Mouse (Mus musculus): ENCODE results near the gene Nek7. TPM values are rescaled to one million over a fixed set of nuclear protein-coding genes. Genes with fewer than 3 reads are reported as not detected.

Gene Nek7
- polyA plus RNA-seq, 1 experiment from 2014 or later: 22.2 TPM

DNA sequence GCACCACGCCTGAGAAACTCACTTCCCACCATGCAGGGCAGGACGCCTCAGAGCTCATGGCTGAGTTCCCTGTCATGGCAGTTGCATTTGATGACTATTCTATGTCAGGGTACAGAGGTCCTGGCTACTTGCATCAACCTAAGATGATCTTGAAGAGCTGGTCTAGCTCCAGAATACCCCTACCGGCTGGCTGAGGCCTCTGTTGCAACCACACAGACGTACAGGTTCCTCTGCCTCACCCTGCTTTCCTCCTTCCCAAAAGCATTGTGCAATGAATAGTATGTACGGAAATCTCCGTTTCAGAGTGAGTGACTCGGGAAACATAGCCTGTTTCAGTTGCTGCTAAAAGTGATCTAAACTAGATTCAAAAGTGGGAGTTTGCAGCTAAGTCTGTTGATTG is 37.7 kb downstream of the Nek7 start:
- WGBS (ENCODE audit: insufficient replicate concordance): 58% methylated on average over 7 of the region's 7 CpGs
- DNase-seq: no peak
- Histone ChIP-seq H3K4me2 (ENCODE audit: low read depth, low read length) (no peak overlapping the region), H3K27ac (ENCODE audit: low read depth) (no peak overlapping the region), H3K4me3 (ENCODE audit: low read depth, low read length) (no peak overlapping the region), H3K36me3 (replicated peaks; ENCODE audit: insufficient read depth, low read length) (0 out of 2 replicates have a peak, but pooled peaks cover 4% of the 10 kb centered on the region), H3K9me3 (ENCODE audit: low read length) (no peaks in the 10 kb centered on the region), H3K4me1 (ENCODE audit: insufficient read depth) (peaks cover 6% of the 10 kb centered on the region), H3K27me3 (ENCODE audit: insufficient read depth, low read length) (no peaks in the 10 kb centered on the region), H3K9ac (replicated peaks) (no peak overlapping the region)
- no peak for ATAC-seq
- TF ChIP-seq EP300 (IDR thresholded peaks at IDR 0.05; ENCODE audit: low read depth) (no peak), CTCF (IDR thresholded peaks at IDR 0.05; ENCODE audit: low read depth) (no peak)

DNA sequence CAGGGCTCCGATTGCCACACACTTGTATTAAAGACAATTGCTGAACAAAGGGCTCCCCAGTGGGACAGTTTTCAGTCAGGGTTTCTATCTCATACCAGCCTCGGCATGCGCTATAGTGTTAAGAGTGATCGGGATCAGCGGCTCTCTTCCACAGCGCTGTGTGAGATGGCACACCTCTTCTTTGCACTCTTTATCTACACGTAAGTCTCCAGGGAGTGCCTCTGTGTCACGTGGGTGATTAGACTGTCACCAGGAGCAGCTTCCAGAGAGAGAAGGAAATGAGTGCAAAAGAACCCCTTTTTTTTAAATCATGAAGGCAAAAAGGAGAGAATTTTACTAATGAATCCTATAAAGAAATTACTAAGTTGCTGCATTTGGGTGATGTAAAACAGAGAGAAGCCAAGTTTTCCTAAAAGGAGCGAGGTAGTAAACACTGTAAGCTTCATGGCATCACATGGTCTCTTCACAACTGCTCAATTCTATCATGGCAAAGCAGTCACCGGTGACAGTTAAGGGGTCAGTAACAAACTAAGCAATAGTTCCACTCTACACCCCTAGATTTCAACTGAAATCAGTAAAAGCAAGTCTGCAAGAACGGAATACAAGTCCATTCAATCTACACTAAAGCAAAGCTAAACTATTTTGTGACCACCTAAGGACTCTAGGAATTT is 40.0 kb downstream of the Nek7 start:
- peak; percentile 75 for ATAC-seq
- no peak for TF ChIP-seq CTCF (IDR thresholded peaks at IDR 0.05; ENCODE audit: low read depth)
- no peak overlapping the region for H3K27ac ChIP-seq (ENCODE audit: low read depth)

DNA sequence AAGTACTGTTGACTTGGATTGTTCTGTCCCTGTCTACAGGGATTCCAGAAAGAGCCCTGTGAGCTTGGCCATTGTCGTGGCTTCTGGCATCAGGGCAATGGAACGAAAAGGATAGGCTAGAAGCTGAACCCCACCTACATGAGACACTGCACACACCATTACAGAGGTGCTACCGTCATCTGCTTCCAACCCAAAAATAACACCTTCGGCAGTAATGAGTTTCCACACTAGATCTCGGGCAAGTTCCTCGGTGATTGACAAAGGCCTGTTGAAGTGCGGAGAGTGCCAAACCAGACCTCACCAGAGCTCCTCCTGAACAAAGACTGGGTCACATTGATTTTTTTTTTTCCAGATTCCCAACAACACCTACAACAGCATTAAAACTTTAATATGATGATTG is 40.7 kb downstream of the Nek7 start:
- DNase-seq (no peak), ATAC-seq (no peak)
- no peaks in the 10 kb centered on the region for H3K27me3 ChIP-seq (ENCODE audit: insufficient read depth, low read length)
- H3K9ac ChIP-seq (replicated peaks): no peak overlapping the region
- peaks cover 6% of the 10 kb centered on the region for H3K4me1 ChIP-seq (ENCODE audit: insufficient read depth)
- no peak overlapping the region for H3K4me3 ChIP-seq (ENCODE audit: low read depth, low read length)
- TF ChIP-seq EP300 (IDR thresholded peaks at IDR 0.05; ENCODE audit: low read depth): no peak
- no peak for TF ChIP-seq CTCF (IDR thresholded peaks at IDR 0.05; ENCODE audit: low read depth)
- no peaks in the 10 kb centered on the region for H3K9me3 ChIP-seq (ENCODE audit: low read length)
- 0 out of 2 replicates have a peak, but pooled peaks cover 4% of the 10 kb centered on the region for H3K36me3 ChIP-seq (replicated peaks; ENCODE audit: insufficient read depth, low read length)
- WGBS (ENCODE audit: insufficient replicate concordance): 89% methylated on average over 7 of the region's 7 CpGs
- no peak overlapping the region for H3K4me2 ChIP-seq (ENCODE audit: low read depth, low read length)
- no peak overlapping the region for H3K27ac ChIP-seq (ENCODE audit: low read depth)

More for the DNA sequence above, 40.0 kb downstream of the Nek7 start:
- no peaks in the 10 kb centered on the region for H3K27me3 ChIP-seq (ENCODE audit: insufficient read depth, low read length)
- H3K9me3 ChIP-seq (ENCODE audit: low read length): no peaks in the 10 kb centered on the region
- H3K4me2 ChIP-seq (ENCODE audit: low read depth, low read length): no peak overlapping the region
- peaks cover 6% of the 10 kb centered on the region for H3K4me1 ChIP-seq (ENCODE audit: insufficient read depth)
- no peak for DNase-seq
- 0 out of 2 replicates have a peak, but pooled peaks cover 4% of the 10 kb centered on the region for H3K36me3 ChIP-seq (replicated peaks; ENCODE audit: insufficient read depth, low read length)
- no peak overlapping the region for H3K4me3 ChIP-seq (ENCODE audit: low read depth, low read length)
- WGBS (ENCODE audit: insufficient replicate concordance): 60% methylated on average over 11 of the region's 11 CpGs
- H3K9ac ChIP-seq (replicated peaks): no peak overlapping the region

DNA sequence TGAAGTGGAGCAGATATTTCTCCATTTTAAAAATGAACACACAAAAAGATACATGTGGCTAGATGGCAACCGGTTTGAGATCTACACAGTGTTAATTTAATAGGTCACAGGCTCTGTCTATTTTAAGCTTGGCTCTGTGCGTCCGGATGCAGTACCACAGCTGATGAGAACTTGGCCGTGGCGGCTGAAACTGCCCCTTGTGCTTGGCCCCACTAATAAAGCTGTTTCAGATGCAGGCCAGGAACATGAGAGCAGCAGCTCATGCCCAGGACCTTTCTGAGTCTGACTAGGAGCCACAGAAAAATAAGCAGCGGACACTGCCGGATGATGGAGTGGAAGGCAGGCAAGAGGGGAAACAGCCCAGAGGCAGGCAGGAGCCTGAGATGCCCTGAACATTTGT is 43.1 kb downstream of the Nek7 start:
- peaks cover 7% of the 10 kb centered on the region for H3K4me1 ChIP-seq (ENCODE audit: insufficient read depth)
- TF ChIP-seq EP300 (IDR thresholded peaks at IDR 0.05; ENCODE audit: low read depth): no peak
- no peak for TF ChIP-seq CTCF (IDR thresholded peaks at IDR 0.05; ENCODE audit: low read depth)
- no peak overlapping the region for H3K27ac ChIP-seq (ENCODE audit: low read depth)
- no peak overlapping the region for H3K9ac ChIP-seq (replicated peaks)
- no peak overlapping the region for H3K4me3 ChIP-seq (ENCODE audit: low read depth, low read length)
- 79% methylated on average over 7 of the region's 7 CpGs for WGBS (ENCODE audit: insufficient replicate concordance)
- ATAC-seq (no peak), DNase-seq (no peak)
- H3K4me2 ChIP-seq (ENCODE audit: low read depth, low read length): no peak overlapping the region
- no peaks in the 10 kb centered on the region for H3K36me3 ChIP-seq (replicated peaks; ENCODE audit: insufficient read depth, low read length)
- H3K9me3 ChIP-seq (ENCODE audit: low read length): no peaks in the 10 kb centered on the region
- no peaks in the 10 kb centered on the region for H3K27me3 ChIP-seq (ENCODE audit: insufficient read depth, low read length)

DNA sequence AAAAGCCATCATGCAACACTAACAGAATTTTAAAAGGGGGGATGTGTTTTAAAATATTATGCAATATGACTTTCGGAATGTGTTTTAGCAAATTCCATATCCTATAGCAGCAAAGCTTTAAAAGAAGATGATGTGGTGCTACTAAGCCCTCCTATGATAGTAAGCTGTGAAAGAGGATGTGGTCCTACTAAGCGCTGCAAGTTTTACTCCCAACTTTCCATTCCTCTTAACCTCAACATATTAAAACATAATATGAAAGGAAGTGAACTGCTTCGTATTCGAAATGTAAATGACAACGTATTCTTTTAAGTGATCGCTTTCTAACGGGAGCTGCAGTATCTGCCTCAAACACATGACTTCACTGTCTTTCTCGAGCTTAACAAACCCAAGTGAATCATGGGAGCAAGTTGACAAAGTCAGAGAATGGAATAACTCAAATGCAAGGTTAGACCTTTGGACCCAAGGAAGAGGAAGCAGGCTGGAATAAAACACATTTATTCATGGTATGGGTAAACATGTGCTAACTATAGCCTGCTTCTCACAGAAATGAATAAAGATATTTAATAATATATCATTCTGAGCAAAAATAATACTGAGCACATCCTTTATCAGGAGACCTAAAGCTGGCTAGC is 43.8 kb downstream of the Nek7 start:
- no peak for ATAC-seq
- no peaks in the 10 kb centered on the region for H3K27me3 ChIP-seq (ENCODE audit: insufficient read depth, low read length)
- no peaks in the 10 kb centered on the region for H3K9me3 ChIP-seq (ENCODE audit: low read length)
- no peak overlapping the region for H3K4me2 ChIP-seq (ENCODE audit: low read depth, low read length)
- TF ChIP-seq EP300 (IDR thresholded peaks at IDR 0.05; ENCODE audit: low read depth) (no peak), CTCF (IDR thresholded peaks at IDR 0.05; ENCODE audit: low read depth) (no peak)
- H3K9ac ChIP-seq (replicated peaks): no peak overlapping the region
- WGBS (ENCODE audit: insufficient replicate concordance): 85% methylated on average over 8 of the region's 8 CpGs
- peaks cover 9% of the 10 kb centered on the region for H3K4me1 ChIP-seq (ENCODE audit: insufficient read depth)
- no peak overlapping the region for H3K27ac ChIP-seq (ENCODE audit: low read depth)
- no peaks in the 10 kb centered on the region for H3K36me3 ChIP-seq (replicated peaks; ENCODE audit: insufficient read depth, low read length)
- no peak overlapping the region for H3K4me3 ChIP-seq (ENCODE audit: low read depth, low read length)
- DNase-seq: no peak

DNA sequence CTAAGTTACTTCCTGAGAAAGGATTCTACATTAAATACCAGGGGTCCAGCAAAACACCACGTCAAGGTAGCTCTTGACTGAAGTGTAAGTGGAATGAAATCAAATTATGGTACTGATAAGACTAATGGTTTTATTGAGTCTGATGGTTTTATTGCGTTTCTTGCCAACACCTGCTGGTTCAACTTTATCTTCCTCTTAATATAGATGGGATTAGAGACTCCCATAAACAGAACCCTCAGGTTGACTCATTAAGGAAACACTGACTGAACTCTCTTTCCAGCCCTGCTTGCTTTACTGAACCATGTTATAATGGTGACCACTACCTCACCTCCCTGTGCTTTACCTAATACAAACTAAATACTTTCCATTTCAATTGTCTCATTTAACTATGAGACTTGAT is 44.3 kb downstream of the Nek7 start:
- 80% methylated on average over 2 of the region's 2 CpGs for WGBS (ENCODE audit: insufficient replicate concordance)

More for the DNA sequence above, 44.3 kb downstream of the Nek7 start:
- H3K9me3 ChIP-seq (ENCODE audit: low read length): no peaks in the 10 kb centered on the region
- no peak overlapping the region for H3K4me2 ChIP-seq (ENCODE audit: low read depth, low read length)
- H3K36me3 ChIP-seq (replicated peaks; ENCODE audit: insufficient read depth, low read length): no peaks in the 10 kb centered on the region
- ATAC-seq (no peak), DNase-seq (no peak)
- H3K27ac ChIP-seq (ENCODE audit: low read depth): no peak overlapping the region
- no peak overlapping the region for H3K4me3 ChIP-seq (ENCODE audit: low read depth, low read length)
- TF ChIP-seq CTCF (IDR thresholded peaks at IDR 0.05; ENCODE audit: low read depth) (no peak), EP300 (IDR thresholded peaks at IDR 0.05; ENCODE audit: low read depth) (no peak)
- H3K4me1 ChIP-seq (ENCODE audit: insufficient read depth): peaks cover 13% of the 10 kb centered on the region
- no peaks in the 10 kb centered on the region for H3K27me3 ChIP-seq (ENCODE audit: insufficient read depth, low read length)
- H3K9ac ChIP-seq (replicated peaks): no peak overlapping the region

Data from liver, postnatal 0 days (tissue).